Mouse (Mus musculus): ENCODE results near the gene Tstd1.

Tstd1 gene

DNA sequence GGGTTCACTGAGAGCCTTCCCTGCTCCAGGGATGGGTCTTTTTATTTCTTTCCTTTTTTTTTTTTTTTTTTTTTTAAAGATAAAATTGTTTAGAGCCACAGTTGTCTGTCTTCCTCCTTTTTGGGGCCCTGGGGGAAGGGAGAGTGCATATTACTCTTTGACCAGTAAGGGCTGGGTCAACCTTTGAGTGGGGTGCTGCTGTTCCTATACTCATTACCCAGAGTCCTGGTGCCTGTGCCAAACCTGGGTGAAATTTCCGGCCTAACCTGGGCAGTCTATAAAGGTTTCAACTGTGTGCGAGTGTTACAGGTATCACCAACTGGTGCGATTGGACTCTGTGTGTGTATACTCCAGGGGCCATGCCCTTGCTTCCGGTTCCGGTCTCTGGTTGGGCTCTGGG lies at the start of gene Tstd1:
Gene Tstd1 (plus strand): TSS at position 213 of the 400 bp plus-strand sequence.
- DNase-seq, result no peak

DNA sequence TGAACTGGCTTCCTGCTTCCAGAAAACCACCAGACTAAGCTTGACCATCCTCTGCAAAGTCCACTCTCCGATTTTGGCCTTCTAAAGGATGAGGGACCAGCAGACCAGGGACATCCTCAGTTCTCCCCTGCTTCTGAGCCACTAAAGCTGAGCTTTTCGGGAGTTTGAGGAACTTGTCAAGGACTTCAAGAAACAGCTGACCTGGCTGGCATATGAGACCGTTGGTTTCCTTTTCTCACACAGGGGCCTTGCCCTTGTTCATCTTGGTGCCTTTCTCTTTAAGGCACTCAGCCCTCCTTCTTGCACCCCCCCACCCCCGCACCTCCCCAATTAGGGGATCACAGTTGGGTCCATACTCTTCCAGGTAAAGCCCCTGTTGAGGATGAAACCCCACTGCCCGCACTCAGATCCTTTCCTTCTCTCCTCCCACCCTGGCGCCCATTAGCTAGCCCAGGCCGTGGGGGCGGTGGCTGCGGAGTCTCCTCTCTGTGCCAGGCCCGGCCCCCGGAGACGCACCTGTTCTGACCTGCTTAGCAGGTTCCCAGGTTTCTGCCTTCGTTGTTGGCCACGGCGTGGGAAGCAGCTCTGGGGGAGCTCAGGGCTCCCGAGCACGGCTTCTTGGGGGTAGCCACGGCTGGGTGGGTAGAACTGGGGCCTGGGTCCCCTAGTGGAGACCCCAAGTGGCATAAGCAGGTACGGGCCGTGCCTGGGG lies 48.7 kb upstream of the Tstd1 start, which contains the start of gene Nectin4:
Gene Nectin4 (plus strand): TSS at position 255 of the 712 bp plus-strand sequence.
- DNase-seq, result no peak

DNA sequence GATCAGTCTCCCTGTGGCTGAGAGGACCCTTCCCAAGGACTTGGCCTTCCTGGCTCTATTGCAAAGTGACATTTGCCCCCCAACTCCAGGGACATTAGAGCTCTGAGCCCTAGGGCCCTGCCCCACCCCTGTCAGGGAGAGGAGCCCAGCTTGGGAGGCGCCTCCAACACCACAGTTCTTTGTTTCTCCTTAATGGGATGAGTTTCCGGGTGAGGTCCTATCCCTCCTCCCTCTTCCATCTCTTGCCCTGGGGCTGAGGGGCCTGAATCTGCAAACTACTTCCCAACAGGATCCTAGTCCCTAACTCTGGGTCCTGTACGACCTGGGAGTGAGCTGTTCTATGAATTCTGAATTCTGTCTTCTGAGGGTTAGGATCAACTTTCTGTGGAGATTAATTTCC lies 45.8 kb upstream of the Tstd1 start:
- DNase-seq, result no peak

DNA sequence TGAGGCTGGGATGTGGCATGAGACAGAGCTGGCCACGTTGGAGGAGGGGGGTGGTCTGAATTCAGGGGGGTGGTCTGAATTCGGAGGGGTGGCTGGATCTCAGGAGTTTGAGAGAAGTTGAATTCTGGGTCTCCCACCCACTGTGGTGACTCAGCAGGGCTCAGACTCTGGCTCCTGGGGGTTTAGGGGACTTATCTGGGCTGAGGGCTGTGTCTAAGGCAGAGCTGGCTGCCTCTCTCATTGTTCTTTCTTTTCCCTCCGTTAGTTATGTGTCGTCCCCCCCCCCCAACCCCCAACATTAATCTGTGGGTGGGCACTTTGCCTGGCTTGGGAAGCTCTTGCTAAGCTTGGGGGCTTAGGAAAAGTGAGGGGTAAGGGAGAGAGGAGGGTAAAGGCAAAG lies 44.7 kb upstream of the Tstd1 start:
- no peak for DNase-seq

DNA sequence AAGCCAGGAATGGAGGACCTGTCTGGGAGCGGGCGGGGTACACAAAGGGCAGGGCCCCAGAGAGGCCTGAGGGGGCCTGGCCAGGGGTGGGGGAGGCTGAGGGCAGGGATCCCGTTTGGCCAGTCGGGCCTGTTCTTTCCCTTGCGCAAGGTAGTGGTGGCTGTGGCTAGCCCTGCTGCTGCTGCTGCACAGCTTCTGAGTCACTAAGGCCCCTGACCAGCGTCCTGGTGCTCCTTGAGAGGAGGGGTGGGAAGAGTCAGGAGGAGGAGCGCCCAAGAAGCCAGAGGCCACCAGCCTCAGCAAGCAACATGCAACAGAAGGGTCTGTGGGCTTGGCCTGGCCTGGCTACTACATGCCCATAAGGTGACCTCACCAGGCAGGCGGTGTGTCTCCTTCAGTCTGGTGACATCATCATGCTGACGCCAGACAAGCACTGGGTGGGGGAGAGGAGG lies 43.0 kb upstream of the Tstd1 start:
- DNase-seq, result no peak

DNA sequence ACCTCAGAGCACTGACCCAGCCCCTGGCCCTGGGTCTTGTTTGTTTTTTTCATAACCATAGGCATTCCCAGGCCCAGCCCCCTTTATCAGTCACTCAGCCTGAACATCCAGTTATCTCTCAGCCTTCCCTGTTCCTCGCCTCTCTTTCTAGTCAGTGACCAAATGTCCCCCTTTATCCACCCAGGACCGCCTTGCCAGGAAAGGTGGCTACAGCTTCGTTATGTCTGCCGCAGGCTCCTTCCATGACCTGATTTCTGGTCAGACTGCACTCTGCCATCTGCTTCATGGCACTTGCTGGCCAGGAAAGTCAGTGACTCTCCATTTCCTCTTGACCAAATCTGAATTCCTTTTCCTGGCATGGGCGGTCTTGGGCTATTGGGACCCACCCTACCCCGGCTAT lies 40.4 kb upstream of the Tstd1 start:
- peak; percentile 80 for DNase-seq

DNA sequence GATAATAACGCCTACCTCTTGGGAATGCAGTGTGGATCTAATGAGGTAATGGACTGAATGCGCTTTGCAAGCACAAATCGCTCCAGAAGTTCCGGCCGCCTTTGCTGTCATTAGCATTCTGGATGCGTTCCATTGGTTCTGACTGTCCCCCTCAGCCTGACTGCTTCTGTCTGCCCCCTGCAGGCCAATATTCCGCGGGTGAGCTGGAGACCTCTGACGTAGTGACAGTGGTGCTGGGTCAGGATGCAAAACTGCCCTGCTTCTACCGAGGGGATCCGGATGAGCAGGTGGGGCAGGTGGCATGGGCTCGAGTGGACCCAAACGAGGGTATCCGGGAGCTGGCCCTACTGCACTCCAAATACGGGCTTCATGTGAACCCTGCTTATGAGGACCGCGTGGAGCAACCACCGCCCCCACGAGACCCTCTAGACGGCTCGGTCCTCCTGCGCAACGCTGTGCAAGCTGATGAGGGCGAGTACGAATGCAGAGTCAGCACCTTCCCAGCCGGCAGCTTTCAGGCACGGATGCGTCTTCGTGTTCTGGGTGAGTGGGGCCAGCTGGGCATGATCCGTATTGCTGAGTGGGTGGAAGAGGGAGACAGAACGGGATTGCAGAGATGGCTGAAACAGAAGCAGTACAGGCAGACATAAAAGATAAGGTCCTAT lies 38.6 kb upstream of the Tstd1 start:
- peak; percentile 90 for DNase-seq

DNA sequence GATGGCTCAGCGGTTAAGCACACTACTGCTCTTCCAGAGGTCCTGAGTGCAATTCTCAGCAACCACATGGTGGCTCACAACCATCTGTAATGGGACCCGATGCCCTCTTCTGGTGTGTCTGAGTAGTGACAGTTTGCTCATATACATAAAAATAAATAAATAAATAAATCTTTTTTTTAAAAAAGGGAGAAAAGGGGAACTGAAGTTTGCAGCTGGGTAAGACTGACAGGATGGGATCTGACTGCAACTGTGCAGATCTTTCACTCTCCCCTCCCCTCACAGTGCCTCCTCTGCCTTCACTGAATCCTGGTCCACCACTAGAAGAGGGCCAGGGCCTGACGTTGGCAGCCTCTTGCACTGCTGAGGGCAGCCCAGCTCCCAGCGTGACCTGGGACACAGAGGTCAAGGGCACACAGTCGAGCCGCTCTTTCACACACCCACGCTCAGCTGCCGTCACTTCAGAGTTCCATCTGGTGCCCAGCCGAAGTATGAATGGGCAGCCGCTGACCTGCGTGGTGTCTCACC lies 36.5 kb upstream of the Tstd1 start:
- DNase-seq, result no peak

DNA sequence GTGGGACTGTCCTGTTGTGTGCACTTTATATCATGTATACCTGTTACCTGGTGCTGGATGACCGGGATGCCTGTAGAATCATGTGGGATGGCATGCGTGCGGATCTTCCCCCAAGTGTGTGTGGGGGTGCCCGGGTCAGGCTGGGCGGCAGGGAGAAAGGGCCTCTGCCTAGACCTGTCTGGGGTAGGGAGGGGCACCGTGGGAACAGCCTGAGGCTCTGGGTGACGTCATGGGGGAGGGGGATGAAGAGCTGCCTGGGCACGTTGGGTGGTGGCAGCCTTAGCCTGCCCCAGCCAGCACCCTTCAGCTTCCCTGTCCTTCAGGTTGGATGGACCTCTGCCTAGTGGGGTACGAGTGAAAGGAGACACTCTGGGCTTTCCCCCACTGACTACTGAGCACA lies 34.3 kb upstream of the Tstd1 start:
- DNase-seq, result no peak

DNA sequence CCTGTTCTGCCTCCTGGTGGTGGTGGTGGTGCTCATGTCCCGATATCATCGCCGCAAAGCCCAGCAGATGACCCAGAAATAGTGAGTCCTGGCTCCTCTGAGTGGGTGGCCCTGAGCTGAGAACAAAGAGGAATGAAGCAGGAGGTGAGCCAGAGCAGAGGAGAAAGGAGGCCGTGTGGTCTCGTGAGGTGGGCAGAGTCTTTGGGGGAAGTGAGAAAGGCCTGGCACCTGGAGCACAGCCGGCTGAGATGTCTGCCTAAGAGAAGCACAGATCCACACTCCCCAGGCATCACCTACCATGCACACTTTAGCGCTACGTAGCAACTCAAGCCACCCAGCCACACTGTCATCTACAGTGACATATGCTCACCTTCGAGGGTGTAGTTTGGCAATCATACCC lies 33.5 kb upstream of the Tstd1 start:
- DNase-seq, result no peak

DNA sequence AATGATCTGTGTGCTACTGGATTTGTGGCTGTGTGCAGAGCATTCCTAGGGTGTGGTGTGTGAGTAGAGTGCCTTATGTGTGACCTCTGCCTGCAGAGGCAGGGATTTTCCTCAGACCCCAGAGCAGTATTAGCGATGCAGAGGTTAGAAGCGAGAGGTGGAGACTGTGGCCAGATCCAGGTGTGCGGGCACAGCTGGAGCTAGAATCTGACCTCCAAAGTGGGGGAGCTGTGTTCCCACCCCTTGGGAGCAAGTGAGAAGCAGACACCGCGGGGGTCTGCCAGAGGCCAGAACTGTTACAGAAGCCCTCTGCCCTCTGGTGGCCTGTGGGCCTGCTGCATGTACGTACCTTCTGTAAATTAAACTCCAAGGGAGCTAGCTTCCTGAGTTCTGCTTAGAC lies 31.6 kb upstream of the Tstd1 start:
- no peak for DNase-seq

DNA sequence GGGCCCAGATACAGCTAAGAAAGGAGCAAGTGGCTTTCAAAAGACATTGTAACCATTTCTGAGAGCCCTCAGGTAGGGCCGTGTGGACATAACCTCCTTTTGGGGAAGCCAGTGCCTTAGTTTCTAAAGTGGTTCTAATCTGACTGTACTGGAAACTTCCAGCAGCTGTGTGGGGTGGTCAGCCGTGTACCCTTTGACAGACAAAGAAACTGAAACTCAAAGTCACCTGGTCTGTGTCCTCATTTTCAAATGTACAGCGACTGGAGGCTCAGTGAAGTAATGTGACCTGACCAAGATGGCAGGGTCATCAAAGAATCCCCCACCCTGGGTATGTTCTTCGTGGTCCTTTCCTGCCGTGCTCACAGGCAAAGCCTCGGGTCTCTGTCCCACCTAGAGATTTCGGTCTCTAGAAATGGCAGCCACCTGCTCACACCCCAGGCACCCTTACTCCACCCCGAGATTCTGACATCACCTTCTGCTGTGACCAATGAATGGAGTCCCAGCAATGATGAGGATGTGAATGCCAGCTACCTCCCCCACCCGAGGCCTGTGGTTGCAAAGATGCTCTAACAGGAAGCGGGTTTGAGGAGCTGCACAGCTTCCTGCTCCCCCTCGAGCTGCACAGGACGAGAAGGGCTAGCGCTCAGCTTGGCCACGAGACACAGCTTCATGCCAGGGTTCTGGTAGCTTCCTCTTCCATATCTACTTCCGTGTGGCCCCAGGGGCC lies 30.1 kb upstream of the Tstd1 start, which contains the start of gene Arhgap30:
Gene Arhgap30 (plus strand): TSS at position 579 of the 727 bp plus-strand sequence.
- no peak for DNase-seq

DNA sequence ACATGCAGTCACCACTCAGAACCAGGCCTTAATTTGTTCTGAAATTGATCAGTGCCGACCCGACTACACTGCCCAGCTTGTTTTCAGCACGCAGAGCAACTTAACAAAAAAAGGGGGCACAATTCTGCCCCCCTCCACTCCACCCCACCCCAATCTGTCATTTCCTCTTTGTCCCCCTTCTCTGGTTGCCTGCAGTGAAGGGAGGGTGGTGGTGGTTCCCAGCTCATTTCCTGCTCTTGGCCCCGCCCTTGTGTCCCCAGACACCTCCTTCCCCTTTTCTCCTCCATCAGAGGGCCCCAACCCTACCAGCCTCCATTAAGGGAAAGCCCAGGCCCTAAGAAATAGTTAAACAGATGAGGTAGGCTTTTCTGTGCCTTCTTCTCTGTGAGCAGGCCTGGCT lies 28.6 kb upstream of the Tstd1 start:
- DNase-seq, result no peak

DNA sequence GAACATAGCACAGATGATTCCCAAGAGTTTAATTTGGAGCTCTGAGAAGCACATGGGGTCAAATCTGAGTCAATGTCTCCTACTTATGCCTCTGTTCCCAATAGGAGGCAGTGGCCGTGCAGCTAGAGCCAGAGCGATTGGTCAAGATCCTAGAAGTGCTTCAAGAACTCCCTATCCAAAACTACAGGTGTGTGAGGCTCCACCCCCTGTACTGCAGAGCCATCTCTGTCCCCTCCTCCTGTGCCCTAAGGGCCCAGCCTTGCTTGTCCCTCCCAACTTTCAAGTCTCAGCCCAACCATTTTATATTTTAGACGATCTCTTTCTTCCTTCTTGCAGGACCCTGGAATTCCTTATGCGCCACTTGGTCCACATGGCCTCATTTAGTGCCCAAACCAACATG lies 16.9 kb upstream of the Tstd1 start:
- DNase-seq, result no peak

DNA sequence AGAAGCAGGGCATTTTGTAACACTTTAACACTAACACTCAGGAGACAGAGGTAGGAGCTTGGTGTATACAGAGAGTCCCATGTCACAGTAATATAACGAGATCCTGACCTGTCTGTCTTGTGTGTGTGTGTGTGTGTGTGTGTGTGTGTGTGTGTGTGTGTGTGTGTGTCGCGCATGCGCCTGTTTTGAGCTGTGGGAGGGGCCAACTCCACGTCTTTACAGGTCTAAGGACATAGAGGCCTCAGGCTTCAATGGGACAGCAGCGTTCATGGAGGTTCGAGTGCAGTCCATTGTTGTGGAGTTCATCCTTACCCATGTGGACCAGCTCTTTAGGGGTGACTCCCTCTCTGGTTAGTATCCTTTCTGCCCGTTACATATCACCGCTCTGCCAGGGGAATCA lies 15.7 kb upstream of the Tstd1 start:
- no peak for DNase-seq

DNA sequence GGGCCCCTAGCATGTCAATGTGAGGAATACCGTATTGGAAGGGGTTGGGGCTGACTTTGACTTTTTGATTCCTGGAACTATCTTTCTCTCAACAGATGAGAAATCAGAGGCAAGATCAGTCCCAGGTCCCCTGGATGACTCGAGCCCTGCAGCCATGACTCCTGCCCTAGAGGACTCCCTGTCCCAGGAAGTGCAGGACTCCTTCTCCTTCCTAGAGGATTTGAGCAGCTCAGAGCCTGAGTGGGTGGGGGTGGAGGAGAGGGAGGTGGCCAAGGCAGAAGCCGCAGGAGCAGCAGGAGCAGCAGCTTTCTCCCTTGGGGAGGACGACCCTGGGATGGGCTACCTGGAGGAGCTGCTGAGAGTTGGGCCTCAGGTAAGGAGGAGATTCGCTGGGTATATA lies 11.4 kb upstream of the Tstd1 start:
- DNase-seq, result no peak

DNA sequence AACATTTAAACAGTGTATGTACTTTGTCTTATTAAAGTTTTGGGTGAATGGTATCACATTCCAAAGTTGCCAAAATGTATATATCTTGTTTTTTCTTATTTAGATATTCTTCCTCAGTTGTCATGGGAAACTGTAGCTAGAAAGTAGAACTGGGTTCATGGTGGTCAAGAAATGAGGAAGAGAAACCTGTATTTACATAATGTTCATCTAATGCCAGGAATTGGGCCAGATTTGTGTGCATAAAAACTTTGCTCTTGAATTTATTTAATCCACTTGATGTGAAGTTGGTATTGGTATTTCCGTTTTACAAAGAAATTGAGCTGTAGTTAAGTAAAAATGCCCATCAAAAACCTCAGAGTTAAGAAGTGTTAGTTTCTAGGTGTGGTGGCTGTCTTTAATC lies 8.4 kb upstream of the Tstd1 start:
- no peak for DNase-seq

DNA sequence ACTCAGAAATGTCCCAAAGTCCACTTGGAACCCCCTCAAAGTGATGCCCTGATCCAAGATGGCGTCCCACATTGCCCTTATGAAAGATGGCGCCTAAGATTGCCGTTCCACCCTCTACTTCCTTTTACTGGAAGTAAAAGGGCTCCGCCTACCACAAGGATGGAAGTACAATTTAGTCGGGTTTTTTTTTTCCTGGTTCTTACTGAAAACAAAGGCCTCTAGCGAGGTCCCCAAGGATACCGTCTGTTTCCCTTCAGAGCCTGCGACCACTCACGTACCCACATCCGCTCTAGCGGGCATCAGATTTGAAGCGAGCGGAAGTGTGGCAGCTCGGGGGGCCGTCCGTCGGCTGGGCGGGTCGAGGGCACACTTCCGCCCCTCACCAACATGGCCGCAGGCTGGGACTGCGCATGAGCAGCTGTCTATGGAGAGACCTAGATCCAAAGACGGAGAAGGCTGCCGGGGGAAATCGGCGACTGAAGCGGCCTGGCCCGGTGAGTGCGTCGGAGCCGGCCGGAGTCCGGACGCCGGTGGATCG lies 7.7 kb upstream of the Tstd1 start, which contains the start of gene Usf1:
Gene Usf1 (plus strand): TSS at position 367 of the 538 bp plus-strand sequence.
- DNase-seq, result peak; percentile 95

DNA sequence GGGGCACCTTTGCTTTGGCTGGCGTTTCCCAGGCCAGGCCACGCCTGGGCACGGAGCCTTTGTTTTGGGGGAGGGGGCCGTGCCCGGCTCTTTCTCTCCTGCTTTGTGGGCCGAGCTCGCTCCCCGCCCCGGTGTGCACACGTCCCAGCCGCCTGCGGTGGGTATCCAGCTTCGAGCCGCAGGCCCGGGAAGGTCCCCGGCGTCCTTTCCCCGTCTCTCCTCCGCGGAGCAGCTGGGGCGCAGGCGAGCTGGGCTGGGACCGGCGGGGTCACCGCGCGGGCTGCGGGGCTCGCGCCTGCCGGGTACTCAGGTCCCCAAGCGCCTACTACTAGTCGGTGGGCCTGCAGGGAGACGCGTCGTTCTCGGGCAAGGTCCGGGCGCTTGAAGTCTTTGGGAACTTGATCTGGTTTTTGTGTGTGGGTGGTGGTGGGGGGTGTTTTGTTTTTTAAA lies 7.2 kb upstream of the Tstd1 start:
- DNase-seq, result no peak

DNA sequence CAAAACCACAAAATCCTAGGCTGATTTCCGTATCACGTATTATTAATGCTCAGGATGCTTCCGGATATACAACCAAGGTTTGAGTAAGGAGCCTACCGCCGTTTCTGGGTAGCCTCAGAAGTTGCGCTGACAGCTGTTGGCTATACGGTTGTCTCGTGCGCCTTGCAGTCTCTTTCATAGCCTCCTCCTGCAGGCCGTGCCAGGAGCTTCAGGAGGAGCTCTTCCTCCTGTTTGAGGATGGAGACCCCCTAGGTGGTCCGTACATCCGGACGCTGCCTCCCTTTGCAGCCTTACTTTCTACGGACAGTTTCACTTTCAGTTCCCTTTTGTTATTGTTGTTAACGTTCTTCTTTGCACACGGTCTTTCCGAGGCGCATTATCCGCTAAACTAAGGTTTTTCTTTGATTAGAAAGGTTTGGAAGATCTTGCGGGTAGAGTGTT lies 6.7 kb upstream of the Tstd1 start:
- peak; percentile 40 for DNase-seq

DNA sequence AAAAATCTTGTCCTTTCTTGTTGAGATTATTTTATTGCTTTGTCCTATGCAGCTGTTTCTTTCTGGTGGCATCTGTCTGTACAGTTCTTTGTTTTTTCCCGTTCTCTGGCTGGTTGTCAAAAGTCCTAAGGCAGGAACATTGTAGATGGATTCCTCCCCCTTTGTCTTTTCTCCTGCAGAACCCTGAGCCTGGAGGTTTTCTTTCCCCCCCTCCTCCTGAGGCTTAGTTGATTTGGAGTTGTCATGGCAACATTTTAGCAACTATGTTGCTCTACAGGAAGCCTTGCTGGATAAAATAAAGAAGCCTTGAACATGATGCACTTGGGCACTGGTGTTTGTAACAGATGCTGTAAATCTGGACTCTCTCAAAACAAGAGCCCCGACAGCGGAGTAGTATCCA lies 6.2 kb upstream of the Tstd1 start:
- DNase-seq, result no peak

DNA sequence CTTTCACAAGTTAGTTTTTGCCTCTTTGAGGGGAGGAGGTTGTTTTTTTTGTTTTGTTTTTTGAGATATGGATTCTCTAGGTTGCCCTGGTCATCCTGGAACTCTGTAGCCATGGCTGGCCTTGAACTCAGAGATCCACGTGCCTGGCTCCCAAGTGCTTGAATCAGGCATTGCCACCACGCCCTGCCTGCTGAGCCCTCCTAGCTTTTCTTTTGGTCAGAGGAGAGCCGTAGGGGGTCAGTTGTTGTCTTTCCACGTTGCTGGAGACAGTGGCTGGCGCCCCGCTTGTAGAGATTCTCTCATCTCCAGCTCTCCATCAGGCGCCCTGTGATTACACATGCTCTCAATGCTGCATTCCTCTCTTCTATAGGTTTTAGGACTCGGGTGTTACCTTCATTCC lies 5.1 kb upstream of the Tstd1 start:
- no peak for DNase-seq

DNA sequence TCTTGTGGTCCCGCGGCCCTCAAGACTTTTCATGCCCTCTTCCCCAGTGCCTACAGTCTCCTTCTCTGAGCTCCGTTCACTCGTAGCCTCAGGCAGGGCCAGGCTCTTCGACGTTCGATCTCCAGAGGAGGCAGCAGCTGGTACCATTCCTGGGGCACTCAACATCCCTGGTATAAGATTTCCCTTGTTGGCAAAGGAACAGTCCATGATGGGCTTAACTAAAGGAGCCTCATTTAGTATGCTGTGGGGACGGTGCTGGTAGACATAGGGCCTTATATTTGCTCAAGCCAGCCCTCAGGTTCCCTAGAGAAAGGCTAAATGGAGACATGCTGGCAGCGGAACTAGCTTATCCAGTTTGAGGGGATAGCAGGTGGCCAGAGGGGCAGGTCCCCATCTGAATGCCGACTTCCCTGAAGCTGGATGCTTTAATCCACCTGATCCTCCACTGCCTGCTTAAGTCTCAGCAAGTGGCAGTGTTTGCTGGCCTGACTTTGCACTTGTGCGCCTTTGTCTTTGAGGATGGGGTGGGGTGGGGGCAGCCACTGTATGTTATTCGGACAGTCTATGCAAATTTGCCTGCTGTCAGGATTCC lies 715 bp downstream of the Tstd1 start:
- DNase-seq, result no peak

Measured in cerebellum, adult 9-11 months (tissue).